In the genomic region with DNA sequence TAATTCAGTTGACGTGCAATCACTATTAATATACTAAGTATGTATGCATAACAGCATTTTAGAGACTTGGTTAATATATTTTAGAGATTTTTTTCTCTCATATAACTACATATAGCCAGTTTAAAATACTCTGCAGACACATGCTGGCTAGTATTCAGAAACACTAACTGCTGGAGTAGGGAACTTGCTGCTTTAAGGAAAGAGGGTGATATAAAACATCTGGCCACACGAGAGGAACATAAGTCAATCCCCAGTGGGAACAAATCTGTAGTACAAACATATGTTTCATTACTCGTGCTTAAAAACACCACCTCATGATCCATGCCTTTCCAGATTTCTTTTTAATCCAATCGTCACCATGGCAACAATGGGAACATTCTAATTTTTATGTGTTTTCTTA, we compare ENCODE assay signal across 21 mouse cellular contexts.
DNase-seq lines count a peak whose midpoint lies in the region; ATAC-seq and TF ChIP-seq lines count a peak whose summit lies in the region.
"Had no signal": no experiment of that assay in that cellular context is flagged by ENCODE, and none has a peak within 500 bp of the region (broad histone marks: within the 10 kb centered on the region; RNA-seq: fewer than 3 reads in every experiment).

No protein-coding gene starts in this region.

- no peak overlapping the region for H3K9ac ChIP-seq in hindbrain, postnatal 0 days (replicated peaks; ENCODE audit: low read length)
- H3K9ac ChIP-seq in hindbrain, embryonic 13.5 days: no peak overlapping the region
- H3K9ac ChIP-seq in lung, embryonic 15.5 days: no peak overlapping the region
- H3K9ac ChIP-seq in embryonic facial prominence, embryonic 14.5 days (ENCODE audit: low read depth, low read length): no peak overlapping the region
- H3K9ac ChIP-seq in liver, embryonic 11.5 days (ENCODE audit: low read depth, low read length): no peak overlapping the region
- H3K9ac ChIP-seq: forebrain, embryonic 12.5 days; heart, embryonic 15.5 days had no signal

- H3K27ac ChIP-seq in hindbrain, postnatal 0 days: no peak overlapping the region
- no peak overlapping the region for H3K27ac ChIP-seq in hindbrain, embryonic 13.5 days
- no peak overlapping the region for H3K27ac ChIP-seq in lung, embryonic 15.5 days
- H3K27ac ChIP-seq in embryonic facial prominence, embryonic 14.5 days (replicated peaks; ENCODE audit: low read depth, low read length): no peak overlapping the region
- no peak overlapping the region for H3K27ac ChIP-seq in liver, embryonic 11.5 days (ENCODE audit: low read depth, low read length)
- H3K27ac ChIP-seq: forebrain, embryonic 12.5 days; heart, adult 2 months; heart, embryonic 15.5 days had no signal

- peak; percentile 2 for DNase-seq in hindbrain, postnatal 0 days (ENCODE audit: low spot score)
- no peak for DNase-seq in lung, adult 2 months
- peak; percentile 0 for DNase-seq in brain, embryonic 14.5 days (ENCODE audit: low read depth)
- DNase-seq in embryonic facial prominence, embryonic 14.5 days (ENCODE audit: low spot score): peak; percentile 72
- DNase-seq in liver, embryonic 11.5 days (ENCODE audit: low spot score): no peak
- no peak for DNase-seq in layer of hippocampus, postnatal 10 days (ENCODE audit: low spot score in 2 of 2)
- DNase-seq: adrenal gland, adult 2 months; adrenal gland, postnatal 25 days; cerebellum, adult 11 months; cerebellum, adult 8-10 months; cerebellum, postnatal 14 days; gastrocnemius, postnatal 14 days; heart, adult 2 months; heart, postnatal 36 days had no signal

- no peak overlapping the region for H3K4me2 ChIP-seq in hindbrain, postnatal 0 days (ENCODE audit: low read depth, low read length)
- H3K4me2 ChIP-seq in hindbrain, embryonic 13.5 days: no peak overlapping the region
- no peak overlapping the region for H3K4me2 ChIP-seq in lung, embryonic 15.5 days
- H3K4me2 ChIP-seq in embryonic facial prominence, embryonic 14.5 days (ENCODE audit: low read depth, low read length): no peak overlapping the region
- no peak overlapping the region for H3K4me2 ChIP-seq in liver, embryonic 11.5 days
- H3K4me2 ChIP-seq: forebrain, embryonic 12.5 days; heart, embryonic 11.5 days; heart, embryonic 15.5 days had no signal

- no peaks in the 10 kb centered on the region for H3K9me3 ChIP-seq in hindbrain, postnatal 0 days (ENCODE audit: low read length)
- no peaks in the 10 kb centered on the region for H3K9me3 ChIP-seq in hindbrain, embryonic 13.5 days
- H3K9me3 ChIP-seq in lung, embryonic 15.5 days: no peaks in the 10 kb centered on the region
- H3K9me3 ChIP-seq in embryonic facial prominence, embryonic 14.5 days (ENCODE audit: control insufficient read depth, low read length): no peaks in the 10 kb centered on the region
- no peaks in the 10 kb centered on the region for H3K9me3 ChIP-seq in liver, embryonic 11.5 days (ENCODE audit: control insufficient read depth, low read length)
- H3K9me3 ChIP-seq: forebrain, embryonic 12.5 days; heart, embryonic 15.5 days had no signal

- H3K4me3 ChIP-seq in hindbrain, postnatal 0 days (ENCODE audit: low read length): no peak overlapping the region
- H3K4me3 ChIP-seq in hindbrain, embryonic 13.5 days: no peak overlapping the region
- H3K4me3 ChIP-seq in lung, embryonic 15.5 days: no peak overlapping the region
- H3K4me3 ChIP-seq in lung, adult 2 months (replicated peaks; ENCODE audit: extremely low read depth, low read depth, low read length): no peak overlapping the region
- no peak overlapping the region for H3K4me3 ChIP-seq in embryonic facial prominence, embryonic 14.5 days (ENCODE audit: low read depth, low read length)
- no peak overlapping the region for H3K4me3 ChIP-seq in liver, embryonic 11.5 days (ENCODE audit: low read depth, low read length)
- H3K4me3 ChIP-seq: forebrain, embryonic 12.5 days; heart, adult 2 months; heart, embryonic 15.5 days had no signal

- TF ChIP-seq CTCF in hindbrain, postnatal 0 days (IDR thresholded peaks at IDR 0.05; ENCODE audit: low read depth): no peak
- no peak for TF ChIP-seq CTCF in lung, adult 2 months (IDR thresholded peaks at IDR 0.05; ENCODE audit: insufficient read depth, low read length)
- no peak for TF ChIP-seq CTCF in brain, embryonic 14.5 days (IDR thresholded peaks at IDR 0.05; ENCODE audit: borderline replicate concordance, extremely low read depth, insufficient read depth, insufficient read length)

- H3K27me3 ChIP-seq in hindbrain, postnatal 0 days (ENCODE audit: insufficient read depth, low read length): no peaks in the 10 kb centered on the region
- no peaks in the 10 kb centered on the region for H3K27me3 ChIP-seq in hindbrain, embryonic 13.5 days
- no peaks in the 10 kb centered on the region for H3K27me3 ChIP-seq in lung, embryonic 15.5 days
- no peaks in the 10 kb centered on the region for H3K27me3 ChIP-seq in embryonic facial prominence, embryonic 14.5 days (replicated peaks; ENCODE audit: control insufficient read depth, insufficient read depth, low read length)
- no peaks in the 10 kb centered on the region for H3K27me3 ChIP-seq in liver, embryonic 11.5 days (replicated peaks; ENCODE audit: control insufficient read depth, insufficient read depth, low read length)
- H3K27me3 ChIP-seq: forebrain, embryonic 12.5 days; heart, embryonic 15.5 days had no signal

- WGBS in hindbrain, postnatal 0 days: 52% methylated on average over 4 of the region's 4 CpGs
- WGBS in hindbrain, embryonic 13.5 days: 65% methylated on average over 4 of the region's 4 CpGs
- 40% methylated on average over 4 of the region's 4 CpGs for WGBS in lung, embryonic 15.5 days
- WGBS in lung, adult 2 months: 61% methylated on average over 4 of the region's 4 CpGs
- 35% methylated on average over 4 of the region's 4 CpGs for WGBS in embryonic facial prominence, embryonic 14.5 days
- 71% methylated on average over 4 of the region's 4 CpGs for WGBS in liver, embryonic 11.5 days

- no peak for TF ChIP-seq POLR2A in lung, adult 2 months (IDR thresholded peaks at IDR 0.05; ENCODE audit: borderline replicate concordance, extremely low read depth, low read depth, low read length)
- TF ChIP-seq POLR2A in brain, embryonic 14.5 days (IDR thresholded peaks at IDR 0.05; ENCODE audit: borderline replicate concordance, extremely low read depth, insufficient read depth, insufficient read length, poor library complexity, severe bottlenecking): no peak

- H3K4me1 ChIP-seq in hindbrain, postnatal 0 days (ENCODE audit: insufficient read depth, low read length): no peaks in the 10 kb centered on the region
- no peaks in the 10 kb centered on the region for H3K4me1 ChIP-seq in hindbrain, embryonic 13.5 days (replicated peaks)
- H3K4me1 ChIP-seq in lung, embryonic 15.5 days: no peaks in the 10 kb centered on the region
- H3K4me1 ChIP-seq in lung, adult 2 months (ENCODE audit: control insufficient read depth, insufficient read depth, low read length): no peaks in the 10 kb centered on the region
- H3K4me1 ChIP-seq in embryonic facial prominence, embryonic 14.5 days (ENCODE audit: control insufficient read depth, insufficient read depth, low read length): no peaks in the 10 kb centered on the region
- H3K4me1 ChIP-seq in liver, embryonic 11.5 days (replicated peaks; ENCODE audit: control insufficient read depth, insufficient read depth, low read length): no peaks in the 10 kb centered on the region
- H3K4me1 ChIP-seq: forebrain, embryonic 12.5 days; heart, embryonic 15.5 days had no signal

- H3K36me3 ChIP-seq in hindbrain, postnatal 0 days (ENCODE audit: insufficient read depth, low read length): no peaks in the 10 kb centered on the region
- no peaks in the 10 kb centered on the region for H3K36me3 ChIP-seq in hindbrain, embryonic 13.5 days
- no peaks in the 10 kb centered on the region for H3K36me3 ChIP-seq in lung, embryonic 15.5 days
- no peaks in the 10 kb centered on the region for H3K36me3 ChIP-seq in embryonic facial prominence, embryonic 14.5 days (ENCODE audit: control insufficient read depth, insufficient read depth, low read length)
- H3K36me3 ChIP-seq in liver, embryonic 11.5 days (ENCODE audit: control insufficient read depth, insufficient read depth, low read length): no peaks in the 10 kb centered on the region
- H3K36me3 ChIP-seq: forebrain, embryonic 12.5 days; heart, embryonic 15.5 days had no signal

- ATAC-seq in hindbrain, postnatal 0 days: no peak
- ATAC-seq in hindbrain, embryonic 13.5 days (ENCODE audit: low FRiP score): no peak
- ATAC-seq in lung, embryonic 15.5 days (ENCODE audit: borderline replicate concordance, extremely low read depth, low FRiP score, low TSS enrichment): peak; percentile 52; the same call in 1 of the 2 replicates
- ATAC-seq in embryonic facial prominence, embryonic 14.5 days (ENCODE audit: low read depth): no peak
- no peak for ATAC-seq in liver, embryonic 11.5 days (replicated peaks; ENCODE audit: low FRiP score)
- ATAC-seq: forebrain, embryonic 16.5 days; hindbrain, embryonic 16.5 days had no signal

Comparison
In these comparisons a context has a peak if more than half of its experiments do, and no peak if none do; other contexts are left out.
1. DNase-seq: peak in hindbrain, postnatal 0 days (single experiment), brain, embryonic 14.5 days (single experiment) and embryonic facial prominence, embryonic 14.5 days (single experiment); none in lung, adult 2 months (single experiment), liver, embryonic 11.5 days (single experiment) and layer of hippocampus, postnatal 10 days (0 of 2).